Mouse (Mus musculus) embryonic facial prominence, embryonic 11.5 days (tissue): ENCODE data around the gene Mip. TPM values are rescaled to one million over a fixed set of nuclear protein-coding genes. Genes with fewer than 3 reads are reported as not detected.

Experiments
- ATAC-seq: fragments of 200-750 bp; cut with Nextera tagmentation; replicated peaks from 2 replicates; pipeline ENCODE4 v1.8.0; 2017; ENCODE audit warnings: low read depth; ENCODE audit not compliant: insufficient number of reproducible peaks, low FRiP score, low TSS enrichment
- DNase-seq: peaks from one replicate; pipeline ENCODE4 v3.0.0-alpha.2; 2015; ENCODE audit warnings: low spot score
- H3K27ac ChIP-seq: fragments of 300-500 bp; sonication (generic); replicated peaks from 2 replicates; pipeline ENCODE4 v1.5.1; 2014; ENCODE audit warnings: mild to moderate bottlenecking, low read depth, low read length, control low read depth
- H3K27me3 ChIP-seq: fragments of 300-500 bp; sonication (generic); 2 replicates; pipeline ENCODE4 v1.6.1; 2014; ENCODE audit warnings: mild to moderate bottlenecking, low read length, moderate library complexity, mixed read lengths; ENCODE audit not compliant: control insufficient read depth, insufficient read depth
- H3K36me3 ChIP-seq: fragments of 300-500 bp; sonication (generic); replicated peaks from 2 replicates; pipeline ENCODE4 v1.6.1; 2014; ENCODE audit warnings: low read depth, mild to moderate bottlenecking, low read length, moderate library complexity, mixed read lengths; ENCODE audit not compliant: control insufficient read depth, insufficient read depth
- H3K4me1 ChIP-seq: fragments of 300-500 bp; sonication (generic); 2 replicates; pipeline ENCODE4 v1.6.1; 2014; ENCODE audit warnings: low read length, mixed read lengths; ENCODE audit not compliant: control insufficient read depth, insufficient read depth
- H3K4me2 ChIP-seq: fragments of 300-500 bp; sonication (generic); 2 replicates; pipeline ENCODE4 v1.6.1; 2014; ENCODE audit warnings: low read depth, mild to moderate bottlenecking, control low read depth, low read length, moderate library complexity
- H3K4me3 ChIP-seq: fragments of 300-500 bp; sonication (generic); 2 replicates; pipeline ENCODE4 v1.5.1; 2014; ENCODE audit warnings: low read depth, low read length, control low read depth
- H3K9ac ChIP-seq: fragments of 300-500 bp; sonication (generic); replicated peaks from 2 replicates; pipeline ENCODE4 v1.6.1; 2014; ENCODE audit warnings: mild to moderate bottlenecking, control low read depth, low read length
- H3K9me3 ChIP-seq: fragments of 300-500 bp; sonication (generic); replicated peaks from 2 replicates; pipeline ENCODE4 v1.6.1; 2016; ENCODE audit warnings: mild to moderate bottlenecking, low read length, inconsistent platforms, mixed read lengths; ENCODE audit not compliant: control insufficient read depth
- WGBS: fragments of 180-500 bp; shearing (Covaris S2); extraction: QIAGEN DNeasy Blood & Tissue Kit; methylation state at CpG from one replicate; pipeline ENCODE4 v1.1.7; 2014; 5-methylcytosine and 5-hydroxymethylcytosine counted together
- polyA plus RNA-seq: library from polyadenylated mRNA; unstranded; fragments of >200 nt; fragmentation: Nextera tagmentation; extraction: Ambion mirVana; gene quantifications from 2 replicates; pipeline ENCODE4 v1.2.1, GENCODE M21; 2014

Mip gene
- polyA plus RNA-seq, 1 experiment from 2014 or later, result not detected

DNA sequence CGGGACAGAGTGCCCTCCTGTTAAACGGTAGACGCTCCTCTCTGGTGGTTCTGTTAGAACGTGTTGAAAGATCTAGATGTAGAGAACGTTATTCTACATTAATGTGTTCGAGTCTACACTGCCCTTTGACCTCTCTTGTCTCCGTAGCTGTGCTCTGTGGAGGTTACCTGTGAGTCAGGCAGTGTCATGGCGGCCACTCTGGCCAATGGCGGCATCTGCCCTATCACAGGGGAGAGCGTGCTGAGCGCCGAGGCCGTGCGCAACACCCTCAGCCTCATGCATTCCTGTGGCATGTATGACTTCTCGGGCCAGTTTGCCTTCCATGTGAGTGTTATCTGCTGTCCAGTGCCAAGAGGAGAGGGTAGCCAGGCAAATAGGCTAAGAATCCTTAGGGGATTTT is 20.7 kb upstream of the Mip start:
- H3K4me1 ChIP-seq, result no peaks in the 10 kb centered on the region
- H3K4me3 ChIP-seq, result no peak overlapping the region
- H3K36me3 ChIP-seq, result no peaks in the 10 kb centered on the region
- no peaks in the 10 kb centered on the region for H3K27me3 ChIP-seq
- H3K27ac ChIP-seq, result no peak overlapping the region
- DNase-seq (no peak), ATAC-seq (no peak)
- no peaks in the 10 kb centered on the region for H3K9me3 ChIP-seq
- H3K4me2 ChIP-seq, result no peak overlapping the region
- no peak overlapping the region for H3K9ac ChIP-seq
- 87% methylated on average over 15 of the region's 15 CpGs for WGBS

DNA sequence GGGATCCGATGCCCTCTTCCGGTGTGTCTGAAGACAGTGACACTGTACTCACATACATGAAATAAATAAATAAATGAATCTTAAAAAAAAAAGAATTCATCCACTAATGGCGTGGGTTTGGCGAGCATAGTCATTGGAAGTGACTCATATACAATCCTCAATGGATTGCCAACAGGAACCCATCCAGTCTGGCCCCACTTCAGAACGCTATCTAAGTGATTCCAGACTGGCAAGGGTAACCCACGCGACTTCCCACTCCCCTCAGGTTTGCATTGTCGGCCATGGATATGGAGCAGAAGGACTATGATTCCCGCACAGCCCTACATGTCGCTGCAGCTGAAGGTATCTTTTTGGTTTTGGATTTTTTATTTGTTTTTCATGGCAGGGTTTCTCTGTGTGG is 17.3 kb upstream of the Mip start:
- Histone ChIP-seq H3K27ac (no peak overlapping the region), H3K36me3 (no peaks in the 10 kb centered on the region), H3K9me3 (no peaks in the 10 kb centered on the region), H3K27me3 (no peaks in the 10 kb centered on the region), H3K4me2 (no peak overlapping the region), H3K9ac (no peak overlapping the region), H3K4me1 (peaks cover 2% of the 10 kb centered on the region; the same call in 1 of the 2 replicates), H3K4me3 (no peak overlapping the region)
- no peak for ATAC-seq
- DNase-seq, result no peak
- WGBS, result 91% methylated on average over 10 of the region's 10 CpGs

DNA sequence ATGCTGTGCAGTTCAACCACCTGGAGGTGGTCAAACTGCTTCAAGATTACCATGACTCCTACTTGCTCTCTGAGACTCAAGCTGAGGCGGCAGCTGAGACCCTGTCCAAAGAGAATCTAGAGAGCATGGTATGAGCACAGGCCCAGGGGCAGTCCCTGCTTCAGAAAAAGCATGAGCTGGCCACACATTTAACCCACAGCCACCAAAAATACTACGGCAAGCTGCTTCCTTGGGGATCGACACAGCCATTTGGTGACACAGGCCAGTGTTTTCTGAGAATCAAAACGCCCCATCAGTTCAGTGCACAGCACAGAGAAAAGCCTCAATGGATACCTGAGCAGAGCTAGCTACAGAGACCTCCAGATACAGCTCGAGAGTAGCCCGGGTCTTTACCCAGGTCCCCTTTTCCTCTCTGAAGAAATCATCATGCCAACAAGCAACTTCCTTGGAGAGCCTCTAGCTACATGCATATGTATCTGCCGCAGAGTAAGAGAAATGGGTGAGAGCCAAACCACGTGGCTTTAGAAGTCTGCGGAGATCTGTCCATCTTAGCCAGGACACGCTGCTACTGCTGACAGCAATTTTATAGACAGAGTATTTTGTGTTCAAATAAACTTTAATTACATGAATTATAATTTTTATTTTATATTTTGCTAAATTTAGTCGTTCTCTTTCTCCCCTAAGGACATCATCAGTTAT is 16.2 kb upstream of the Mip start:
- no peaks in the 10 kb centered on the region for H3K9me3 ChIP-seq
- 93% methylated on average over 11 of the region's 11 CpGs for WGBS

DNA sequence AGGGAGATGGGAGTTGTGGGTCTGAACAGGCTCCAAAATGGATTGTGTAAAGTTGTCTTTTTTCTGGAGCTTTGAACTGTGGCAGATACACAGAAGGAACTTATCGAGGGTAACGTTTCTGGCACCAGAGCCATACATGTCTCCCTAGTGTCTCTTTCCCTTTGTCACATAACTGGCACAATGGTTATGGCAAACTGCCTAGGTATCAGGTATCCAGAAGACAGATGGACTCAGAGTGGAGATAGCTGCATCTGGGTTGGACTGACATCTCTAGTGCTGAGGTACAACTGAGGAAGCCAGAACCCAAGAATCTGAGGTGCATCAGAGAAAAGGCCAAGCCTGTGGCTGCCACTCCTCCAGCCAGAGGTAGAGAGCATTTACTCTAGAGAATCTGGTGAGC is 15.5 kb upstream of the Mip start:
- WGBS, result 89% methylated on average over 2 of the region's 2 CpGs
- ATAC-seq, result no peak
- no peaks in the 10 kb centered on the region for H3K36me3 ChIP-seq
- no peak overlapping the region for H3K4me2 ChIP-seq
- H3K27me3 ChIP-seq, result no peaks in the 10 kb centered on the region
- H3K27ac ChIP-seq, result no peak overlapping the region
- H3K4me1 ChIP-seq, result peaks cover 2% of the 10 kb centered on the region; the same call in 1 of the 2 replicates
- H3K9ac ChIP-seq, result no peak overlapping the region
- H3K9me3 ChIP-seq, result no peaks in the 10 kb centered on the region
- no peak overlapping the region for H3K4me3 ChIP-seq
- DNase-seq, result no peak

More for the DNA sequence above, 16.2 kb upstream of the Mip start:
- peaks cover 2% of the 10 kb centered on the region; the same call in 1 of the 2 replicates for H3K4me1 ChIP-seq
- H3K27me3 ChIP-seq, result no peaks in the 10 kb centered on the region
- H3K27ac ChIP-seq, result no peak overlapping the region
- DNase-seq (no peak), ATAC-seq (no peak)
- no peak overlapping the region for H3K4me3 ChIP-seq
- H3K36me3 ChIP-seq, result no peaks in the 10 kb centered on the region
- H3K4me2 ChIP-seq, result no peak overlapping the region
- H3K9ac ChIP-seq, result no peak overlapping the region

DNA sequence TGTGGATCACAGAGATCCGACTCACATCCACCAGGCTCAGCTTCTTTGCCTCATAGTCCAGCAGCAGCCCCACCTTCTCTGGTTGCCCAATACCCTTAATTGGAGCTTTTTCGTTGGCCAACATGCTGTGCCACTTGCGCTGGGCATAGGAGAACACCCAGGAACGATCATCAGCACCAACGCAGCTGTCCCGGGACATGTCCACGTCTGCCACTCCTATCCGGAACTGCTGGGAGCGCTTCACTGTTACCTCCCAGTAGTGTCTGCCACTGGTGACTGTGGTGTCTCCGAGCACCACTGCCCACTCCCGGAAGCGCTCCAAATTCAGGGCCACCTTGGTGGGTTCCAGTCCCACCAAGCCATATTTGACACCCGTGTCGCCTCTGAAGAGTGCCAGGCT is 14.7 kb upstream of the Mip start:
- peak overlapping the region; percentile 73 for H3K9ac ChIP-seq
- peaks cover 2% of the 10 kb centered on the region; the same call in 1 of the 2 replicates for H3K4me1 ChIP-seq
- H3K36me3 ChIP-seq, result no peaks in the 10 kb centered on the region
- DNase-seq (no peak), ATAC-seq (0 out of 2 replicates have a peak, but pooled peaks have one; percentile 18)
- WGBS, result 29% methylated on average over 14 of the region's 14 CpGs
- H3K27me3 ChIP-seq, result no peaks in the 10 kb centered on the region
- H3K4me2 ChIP-seq, result peak overlapping the region; percentile 80
- H3K27ac ChIP-seq, result no peak overlapping the region
- no peaks in the 10 kb centered on the region for H3K9me3 ChIP-seq
- H3K4me3 ChIP-seq, result peak overlapping the region; percentile 64

DNA sequence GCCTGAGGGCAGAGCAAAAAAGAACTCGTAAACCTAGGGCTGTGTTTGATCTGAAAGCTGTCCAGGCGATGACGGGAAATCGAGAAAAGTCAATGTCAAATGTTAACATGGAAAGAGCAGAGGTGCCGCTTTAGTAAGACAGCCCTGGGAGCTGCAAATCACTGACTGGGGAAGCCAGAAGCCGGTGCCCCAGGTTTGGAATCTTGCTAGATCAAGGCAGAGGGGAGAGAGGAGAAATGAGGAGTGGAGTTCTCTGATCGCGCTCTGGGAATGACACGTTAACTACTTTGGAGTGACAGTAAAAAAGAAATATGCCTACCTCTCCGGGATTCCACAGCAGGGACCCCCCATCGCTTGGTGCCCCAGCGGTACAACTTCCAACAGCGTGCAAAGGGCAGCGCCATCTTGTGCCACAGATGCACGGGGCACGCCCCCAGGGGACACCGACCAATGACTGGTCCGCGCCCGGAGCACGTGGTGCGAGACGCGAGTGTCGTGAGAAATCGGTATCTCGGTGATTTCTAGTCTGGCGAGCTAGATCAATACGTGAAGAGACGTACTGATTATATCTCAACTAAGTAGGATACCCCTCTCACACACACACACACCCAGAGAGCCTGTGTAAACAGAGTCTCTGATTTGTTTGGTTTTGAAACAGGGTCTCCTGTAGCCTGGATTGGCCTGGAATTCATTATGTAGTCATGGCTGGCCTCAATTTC is 14.1 kb upstream of the Mip start, which contains the start of gene Spryd4:
TSS of gene Spryd4 (minus strand) at position 418 of the 719 bp plus-strand sequence.
- Histone ChIP-seq H3K36me3 (no peaks in the 10 kb centered on the region), H3K27me3 (no peaks in the 10 kb centered on the region), H3K4me1 (peaks cover 2% of the 10 kb centered on the region; the same call in 1 of the 2 replicates), H3K9me3 (no peaks in the 10 kb centered on the region), H3K4me2 (peak within 1 kb of the TSS; percentile 80), H3K4me3 (peak within 1 kb of the TSS; percentile 64), H3K27ac (no peak within 1 kb of the TSS), H3K9ac (peak within 1 kb of the TSS; percentile 73)
- whole genome bisulfite sequencing, result under 1% methylated on average over 30 of the region's 30 CpGs
- ATAC-seq, result peak; percentile 89
- DNase-seq, result peak; percentile 97

DNA sequence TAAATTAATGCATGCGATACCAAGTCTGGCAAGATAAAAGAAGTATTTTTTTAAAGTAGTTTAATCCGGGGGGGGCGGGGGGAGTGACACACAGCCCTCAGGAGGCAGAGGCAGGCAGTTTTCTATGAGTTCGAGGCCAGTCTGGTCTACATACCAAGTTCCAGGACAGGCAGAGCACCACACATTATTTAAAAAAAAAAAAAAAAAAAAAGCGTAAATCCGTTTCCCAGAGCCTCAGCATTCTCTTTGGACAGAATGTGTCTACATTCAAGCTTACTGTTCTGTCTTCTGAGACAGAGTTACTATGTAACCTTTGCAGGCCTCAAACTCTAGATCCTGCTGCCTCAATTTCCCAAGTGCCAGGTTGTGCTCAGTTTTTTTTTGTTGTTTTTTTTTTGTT is 13.5 kb upstream of the Mip start:
- H3K9ac ChIP-seq, result peak overlapping the region; percentile 40; the same call in 1 of the 2 replicates
- H3K27me3 ChIP-seq, result no peaks in the 10 kb centered on the region
- DNase-seq (no peak), ATAC-seq (no peak)
- peaks cover 2% of the 10 kb centered on the region; the same call in 1 of the 2 replicates for H3K4me1 ChIP-seq
- no peaks in the 10 kb centered on the region for H3K36me3 ChIP-seq
- H3K4me3 ChIP-seq, result peak overlapping the region; percentile 64
- WGBS, result 42% methylated on average over 6 of the region's 6 CpGs
- no peak overlapping the region for H3K27ac ChIP-seq
- H3K4me2 ChIP-seq, result peak overlapping the region; percentile 80
- no peaks in the 10 kb centered on the region for H3K9me3 ChIP-seq

DNA sequence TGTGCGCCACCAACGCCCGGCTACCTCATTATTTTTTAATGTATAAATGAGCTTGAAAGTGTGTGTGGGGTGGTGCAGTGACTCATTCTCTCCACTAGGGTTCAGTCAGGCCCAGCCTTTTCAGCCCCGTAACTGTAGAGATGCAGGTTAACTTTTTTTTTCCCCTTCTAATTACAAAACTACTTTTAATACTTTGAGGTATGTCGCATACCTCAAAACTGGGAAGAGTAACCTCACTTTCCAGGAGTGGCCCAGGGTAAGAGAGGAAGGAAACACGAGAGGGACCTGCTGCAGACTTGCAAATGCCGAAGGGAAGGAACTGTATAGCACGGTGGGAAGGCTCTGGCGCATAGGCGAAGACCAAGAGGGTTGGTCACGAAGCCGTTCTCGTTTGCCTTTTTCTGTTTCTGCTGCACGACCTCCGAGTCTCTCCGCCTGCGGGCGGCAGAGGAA is 12.7 kb upstream of the Mip start:
- no peak for ATAC-seq
- WGBS, result 3% methylated on average over 18 of the region's 18 CpGs
- H3K27me3 ChIP-seq, result no peaks in the 10 kb centered on the region

More for the DNA sequence above, 12.7 kb upstream of the Mip start:
- no peaks in the 10 kb centered on the region for H3K36me3 ChIP-seq
- peak overlapping the region; percentile 36 for H3K4me2 ChIP-seq
- no peak overlapping the region for H3K27ac ChIP-seq
- H3K4me1 ChIP-seq, result peaks cover 2% of the 10 kb centered on the region; the same call in 1 of the 2 replicates
- peak; percentile 76 for DNase-seq
- peak overlapping the region; percentile 37; the same call in 1 of the 2 replicates for H3K9ac ChIP-seq
- H3K4me3 ChIP-seq, result peak overlapping the region; percentile 20
- no peaks in the 10 kb centered on the region for H3K9me3 ChIP-seq
